Mouse (Mus musculus): ENCODE measurements around the gene Mrgprg. TPM values are rescaled to one million over a fixed set of nuclear protein-coding genes. Genes with fewer than 3 reads are reported as not detected.

Mrgprg gene
- polyA plus RNA-seq, 1 experiment from 2014 or later = not detected

GRCm38 (mm10) chr7:143752606-143753005, 14.2 kb downstream of the Mrgprg start:
- WGBS = 89% methylated on average over 3 of the region's 3 CpGs
- no peaks in the 10 kb centered on the region for H3K9me3 ChIP-seq
- ATAC-seq (ENCODE audit: low read depth) = no peak
- H3K27ac ChIP-seq (replicated peaks) = no peak overlapping the region
- no peaks in the 10 kb centered on the region for H3K36me3 ChIP-seq
- H3K9ac ChIP-seq = no peak overlapping the region
- no peak overlapping the region for H3K4me3 ChIP-seq
- H3K4me2 ChIP-seq = no peak overlapping the region
- H3K4me1 ChIP-seq (replicated peaks) = peaks cover 30% of the 10 kb centered on the region
- peaks cover 32% of the 10 kb centered on the region for H3K27me3 ChIP-seq

- Histone ChIP-seq H3K4me1 (replicated peaks) (peaks cover 26% of the 10 kb centered on the region), H3K4me3 (no peak overlapping the region), H3K27me3 (peaks cover 30% of the 10 kb centered on the region), H3K9me3 (no peaks in the 10 kb centered on the region), H3K9ac (no peak overlapping the region), H3K36me3 (no peaks in the 10 kb centered on the region), H3K27ac (replicated peaks) (no peak overlapping the region), H3K4me2 (no peak overlapping the region)
- ATAC-seq (ENCODE audit: low read depth) = no peak
- WGBS = 75% methylated on average over 4 of the region's 4 CpGs
Measured at GRCm38 (mm10) chr7:143752056-143752455, 14.7 kb downstream of the Mrgprg start.

- H3K4me2 ChIP-seq = no peak overlapping the region
- no peak overlapping the region for H3K4me3 ChIP-seq
- no peaks in the 10 kb centered on the region for H3K9me3 ChIP-seq
- no peak for ATAC-seq (ENCODE audit: low read depth)
- H3K27ac ChIP-seq (replicated peaks) = no peak overlapping the region
- H3K36me3 ChIP-seq = no peaks in the 10 kb centered on the region
- WGBS = 78% methylated on average over 1 of the region's 1 CpGs
- H3K9ac ChIP-seq = no peak overlapping the region
- H3K4me1 ChIP-seq (replicated peaks) = peaks cover 19% of the 10 kb centered on the region
- peaks cover 27% of the 10 kb centered on the region for H3K27me3 ChIP-seq
Measured at GRCm38 (mm10) chr7:143751380-143751779, 15.4 kb downstream of the Mrgprg start.

GRCm38 (mm10) chr7:143749045-143749444, 17.7 kb downstream of the Mrgprg start:
- ATAC-seq (ENCODE audit: low read depth) = peak; percentile 32; the same call in 1 of the 2 replicates
- H3K27me3 ChIP-seq = peaks cover 4% of the 10 kb centered on the region; the same call in 1 of the 2 replicates
- H3K36me3 ChIP-seq = no peaks in the 10 kb centered on the region
- H3K4me1 ChIP-seq (replicated peaks) = peaks cover 17% of the 10 kb centered on the region
- H3K4me2 ChIP-seq = no peak overlapping the region
- no peaks in the 10 kb centered on the region for H3K9me3 ChIP-seq
- 0 out of 2 replicates have a peak overlapping the region, but pooled peaks have one; percentile 33 for H3K27ac ChIP-seq (replicated peaks)
- WGBS = 66% methylated on average over 3 of the region's 3 CpGs
- H3K9ac ChIP-seq = no peak overlapping the region
- H3K4me3 ChIP-seq = no peak overlapping the region

- Histone ChIP-seq H3K4me2 (peak overlapping the region; percentile 49), H3K27me3 (peaks cover 3% of the 10 kb centered on the region; the same call in 1 of the 2 replicates), H3K9ac (peak overlapping the region; percentile 52; the same call in 1 of the 2 replicates), H3K4me3 (peak overlapping the region; percentile 20; the same call in 1 of the 2 replicates), H3K36me3 (no peaks in the 10 kb centered on the region), H3K4me1 (replicated peaks) (peaks cover 17% of the 10 kb centered on the region), H3K27ac (replicated peaks) (peak overlapping the region; percentile 72), H3K9me3 (no peaks in the 10 kb centered on the region)
- peak; percentile 88 for ATAC-seq (ENCODE audit: low read depth)
- WGBS = 2% methylated on average over 16 of the region's 16 CpGs
Measured at GRCm38 (mm10) chr7:143748041-143748868, 18.5 kb downstream of the Mrgprg start.

- peak overlapping the region; percentile 77; the same call in 1 of the 2 replicates for H3K27ac ChIP-seq (replicated peaks)
- WGBS = 25% methylated on average over 2 of the region's 2 CpGs
Measured at GRCm38 (mm10) chr7:143740653-143741052, 26.1 kb downstream of the Mrgprg start.

GRCm38 (mm10) chr7:143739511-143740461, 27.0 kb downstream of the Mrgprg start:
- H3K27ac ChIP-seq (replicated peaks) = peak overlapping the region; percentile 77
- peak overlapping the region; percentile 75 for H3K4me2 ChIP-seq
- H3K36me3 ChIP-seq = no peaks in the 10 kb centered on the region
- no peaks in the 10 kb centered on the region for H3K9me3 ChIP-seq
- WGBS = 4% methylated on average over 38 of the region's 38 CpGs
- no peaks in the 10 kb centered on the region; the same call in 1 of the 2 replicates for H3K27me3 ChIP-seq
- peak overlapping the region; percentile 76 for H3K4me3 ChIP-seq
- peak overlapping the region; percentile 96 for H3K9ac ChIP-seq
- H3K4me1 ChIP-seq (replicated peaks) = peaks cover 39% of the 10 kb centered on the region
- peak; percentile 93 for ATAC-seq (ENCODE audit: low read depth)

More at GRCm38 (mm10) chr7:143740653-143741052, 26.1 kb downstream of the Mrgprg start:
- Histone ChIP-seq H3K4me3 (peak overlapping the region; percentile 76), H3K4me2 (peak overlapping the region; percentile 75), H3K9ac (peak overlapping the region; percentile 96), H3K4me1 (replicated peaks) (peaks cover 39% of the 10 kb centered on the region), H3K36me3 (no peaks in the 10 kb centered on the region), H3K27me3 (no peaks in the 10 kb centered on the region; the same call in 1 of the 2 replicates), H3K9me3 (no peaks in the 10 kb centered on the region)
- no peak for ATAC-seq (ENCODE audit: low read depth)

GRCm38 (mm10) chr7:143738601-143739006, 28.2 kb downstream of the Mrgprg start:
- Histone ChIP-seq H3K9ac (peak overlapping the region; percentile 96), H3K27ac (replicated peaks) (peak overlapping the region; percentile 71), H3K27me3 (no peaks in the 10 kb centered on the region; the same call in 1 of the 2 replicates), H3K36me3 (0 out of 2 replicates have a peak, but pooled peaks cover 7% of the 10 kb centered on the region), H3K4me1 (replicated peaks) (peaks cover 39% of the 10 kb centered on the region), H3K4me2 (peak overlapping the region; percentile 75), H3K4me3 (peak overlapping the region; percentile 76), H3K9me3 (no peaks in the 10 kb centered on the region)
- 0 out of 2 replicates have a peak, but pooled peaks have one; percentile 20 for ATAC-seq (ENCODE audit: low read depth)
- WGBS = 21% methylated on average over 5 of the region's 5 CpGs

- Histone ChIP-seq H3K4me2 (peak overlapping the region; percentile 75), H3K4me3 (peak overlapping the region; percentile 76), H3K9ac (peak overlapping the region; percentile 96), H3K36me3 (0 out of 2 replicates have a peak, but pooled peaks cover 8% of the 10 kb centered on the region), H3K9me3 (no peaks in the 10 kb centered on the region), H3K4me1 (replicated peaks) (peaks cover 39% of the 10 kb centered on the region), H3K27me3 (no peaks in the 10 kb centered on the region; the same call in 1 of the 2 replicates), H3K27ac (replicated peaks) (peak overlapping the region; percentile 71)
- peak; percentile 20; the same call in 1 of the 2 replicates for ATAC-seq (ENCODE audit: low read depth)
- WGBS = 69% methylated on average over 6 of the region's 6 CpGs
Measured at GRCm38 (mm10) chr7:143738194-143738593, 28.6 kb downstream of the Mrgprg start.

- 86% methylated on average over 4 of the region's 4 CpGs for WGBS
Measured at GRCm38 (mm10) chr7:143733746-143734145, 33.0 kb downstream of the Mrgprg start.

GRCm38 (mm10) chr7:143729886-143730285, 36.9 kb downstream of the Mrgprg start:
- H3K9me3 ChIP-seq = no peaks in the 10 kb centered on the region
- H3K4me1 ChIP-seq (replicated peaks) = peaks cover 18% of the 10 kb centered on the region
- no peak overlapping the region for H3K27ac ChIP-seq (replicated peaks)
- no peak overlapping the region for H3K4me3 ChIP-seq
- 0 out of 2 replicates have a peak, but pooled peaks cover 8% of the 10 kb centered on the region for H3K36me3 ChIP-seq
- H3K4me2 ChIP-seq = no peak overlapping the region
- no peak overlapping the region for H3K9ac ChIP-seq
- 68% methylated on average over 10 of the region's 10 CpGs for WGBS
- no peaks in the 10 kb centered on the region for H3K27me3 ChIP-seq
- ATAC-seq (ENCODE audit: low read depth) = no peak

More at GRCm38 (mm10) chr7:143733746-143734145, 33.0 kb downstream of the Mrgprg start:
- no peaks in the 10 kb centered on the region for H3K9me3 ChIP-seq
- no peak for ATAC-seq (ENCODE audit: low read depth)
- H3K27ac ChIP-seq (replicated peaks) = no peak overlapping the region
- no peak overlapping the region for H3K4me2 ChIP-seq
- 0 out of 2 replicates have a peak, but pooled peaks cover 8% of the 10 kb centered on the region for H3K36me3 ChIP-seq
- H3K4me3 ChIP-seq = no peak overlapping the region
- no peaks in the 10 kb centered on the region for H3K27me3 ChIP-seq
- H3K4me1 ChIP-seq (replicated peaks) = peaks cover 35% of the 10 kb centered on the region
- H3K9ac ChIP-seq = no peak overlapping the region
